Mouse (Mus musculus): ENCODE measurements around the gene Dcaf4. TPM values are rescaled to one million over a fixed set of nuclear protein-coding genes. Genes with fewer than 3 reads are reported as not detected.

The Dcaf4 gene
- total RNA-seq, 2 experiments from 2014 or later, result 36.6 to 43.1 TPM

Other genes with a start within 250 kb of the Dcaf4 start
- 10 to 100 TPM in 1 of 2 experiments, 1 to 10 TPM in 1; 7.0 to 11.0 TPM for gene Dpf3, start 32.8 kb upstream of the Dcaf4 start, total RNA-seq (2021)
- 10 to 100 TPM; 41.6 to 42.0 TPM for gene Zfyve1, start 76.8 kb downstream of the Dcaf4 start, total RNA-seq (2021)
- 100 to 1,000 TPM; 159 to 163 TPM for gene Rbm25, start 110.8 kb downstream of the Dcaf4 start, total RNA-seq (2021)
- gene Psen1, start 167.7 kb downstream of the Dcaf4 start, total RNA-seq (2021), result 10 to 100 TPM; 70.8 to 78.0 TPM
- 10 to 100 TPM in 1 of 2 experiments, 1 to 10 TPM in 1; 9.5 to 10.5 TPM for gene Papln, start 243.2 kb downstream of the Dcaf4 start, total RNA-seq (2021)